Mouse (Mus musculus) liver, embryonic 11.5 days (tissue): ENCODE measurements around the gene Pcca. TPM values are rescaled to one million over a fixed set of nuclear protein-coding genes. Genes with fewer than 3 reads are reported as not detected.

Source experiments
- ATAC-seq: fragments of 200-750 bp; cut with Nextera tagmentation; replicated peaks from 2 replicates; pipeline ENCODE4 v1.8.0; 2017; ENCODE audit warnings: moderate number of reproducible peaks, mild to moderate bottlenecking, moderate TSS enrichment, moderate library complexity; ENCODE audit not compliant: low FRiP score
- DNase-seq: peaks from one replicate; pipeline ENCODE4 v3.0.0-alpha.2; 2017; ENCODE audit warnings: low spot score
- H3K27ac ChIP-seq: fragments of 300-500 bp; sonication (generic); 2 replicates; pipeline ENCODE4 v1.5.1; 2014; ENCODE audit warnings: mild to moderate bottlenecking, low read depth, low read length, control low read depth
- H3K27me3 ChIP-seq: fragments of 300-500 bp; sonication (generic); replicated peaks from 2 replicates; pipeline ENCODE4 v1.6.1; 2014; ENCODE audit warnings: low read length, mixed read lengths; ENCODE audit not compliant: control insufficient read depth, insufficient read depth
- H3K36me3 ChIP-seq: fragments of 300-500 bp; sonication (generic); 2 replicates; pipeline ENCODE4 v1.6.1; 2014; ENCODE audit warnings: mild to moderate bottlenecking, low read length, moderate library complexity, mixed read lengths; ENCODE audit not compliant: control insufficient read depth, insufficient read depth
- H3K4me1 ChIP-seq: fragments of 300-500 bp; sonication (generic); replicated peaks from 2 replicates; pipeline ENCODE4 v1.6.1; 2014; ENCODE audit warnings: low read length, mixed read lengths; ENCODE audit not compliant: control insufficient read depth, insufficient read depth
- H3K4me2 ChIP-seq: fragments of 300-500 bp; sonication (generic); 2 replicates; pipeline ENCODE4 v1.6.1; 2014; ENCODE audit warnings: mild to moderate bottlenecking, control low read depth, moderate library complexity
- H3K4me3 ChIP-seq: fragments of 300-500 bp; sonication (generic); 2 replicates; pipeline ENCODE4 v1.5.1; 2014; ENCODE audit warnings: low read depth, low read length, control low read depth
- H3K9ac ChIP-seq: fragments of 300-500 bp; sonication (generic); 2 replicates; pipeline ENCODE4 v1.6.1; 2014; ENCODE audit warnings: low read depth, low read length, control low read depth
- H3K9me3 ChIP-seq: fragments of 300-500 bp; sonication (generic); 2 replicates; pipeline ENCODE4 v1.6.1; 2016; ENCODE audit warnings: low read length, inconsistent platforms, mixed read lengths; ENCODE audit not compliant: control insufficient read depth
- WGBS: fragments of 180-500 bp; shearing (Covaris S2); extraction: QIAGEN DNeasy Blood & Tissue Kit; methylation state at CpG from one replicate; pipeline ENCODE4 v1.1.7; 2014; 5-methylcytosine and 5-hydroxymethylcytosine counted together
- polyA plus RNA-seq: library from polyadenylated mRNA; unstranded; fragments of >200 nt; fragmentation: Nextera tagmentation; extraction: Ambion mirVana; gene quantifications from 2 replicates; pipeline ENCODE4 v1.2.1, GENCODE M21; 2014

Pcca gene
- polyA plus RNA-seq, 1 experiment from 2014 or later: 18.1 TPM

DNA sequence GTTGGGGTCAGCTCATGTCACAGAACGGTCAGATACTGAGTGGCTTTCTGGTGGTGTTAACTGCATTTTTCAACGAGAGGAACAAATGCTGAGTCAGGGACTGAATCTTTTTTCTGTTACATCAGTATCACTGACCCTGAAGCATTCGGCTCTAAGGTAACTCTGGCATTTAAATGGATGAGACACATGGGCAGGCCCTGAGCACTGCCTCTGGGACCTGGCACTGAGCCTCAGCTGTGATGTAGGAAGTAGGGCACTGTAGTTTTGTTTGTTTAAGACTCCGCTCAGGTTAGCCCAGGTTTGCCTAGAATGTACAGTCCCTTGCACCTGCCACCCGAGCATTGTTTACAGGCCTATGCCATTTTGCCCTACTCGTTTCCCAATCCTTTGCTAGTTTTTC, 335.7 kb downstream of the Pcca start:
- ATAC-seq (no peak), DNase-seq (no peak)
- Histone ChIP-seq H3K9me3 (no peaks in the 10 kb centered on the region), H3K9ac (no peak overlapping the region), H3K27me3 (no peaks in the 10 kb centered on the region), H3K4me3 (no peak overlapping the region), H3K4me1 (no peaks in the 10 kb centered on the region), H3K4me2 (no peak overlapping the region), H3K27ac (no peak overlapping the region), H3K36me3 (no peaks in the 10 kb centered on the region)
- 76% methylated on average over 6 of the region's 6 CpGs for WGBS

DNA sequence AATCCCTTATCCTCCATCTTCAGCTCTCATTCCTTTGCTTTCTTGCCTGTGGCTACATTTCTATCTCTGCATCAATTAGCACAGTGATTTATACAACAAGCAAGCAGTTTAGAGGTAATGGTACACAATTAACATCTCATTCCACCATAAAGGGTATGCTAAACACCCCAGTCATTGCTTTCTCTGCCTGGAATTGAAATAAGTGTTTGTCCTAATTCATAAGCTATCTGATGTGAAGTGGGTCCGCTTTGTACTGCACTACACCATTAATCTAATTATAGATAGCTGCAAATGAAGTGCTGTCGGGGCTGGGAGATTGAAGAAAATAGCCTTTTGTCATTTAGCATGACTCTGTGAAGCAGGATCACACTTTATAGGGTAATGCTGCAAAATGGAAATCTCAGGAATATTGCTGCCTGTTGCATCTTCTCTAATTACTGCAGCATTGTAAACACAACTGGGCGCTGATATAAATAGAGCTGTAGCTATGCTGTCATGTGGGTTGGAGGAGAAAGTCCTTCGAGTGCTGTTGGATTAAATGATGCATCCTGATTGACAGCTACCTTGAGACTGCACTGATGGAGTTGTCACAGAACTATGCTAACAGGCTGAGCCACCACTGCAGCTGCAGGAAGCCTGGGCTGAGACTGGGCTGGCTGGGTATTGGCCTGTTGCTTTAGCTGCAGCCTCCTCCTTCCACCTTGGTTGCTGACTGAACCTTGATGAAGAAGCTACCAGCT, 337.9 kb downstream of the Pcca start:
- H3K9me3 ChIP-seq: no peaks in the 10 kb centered on the region
- H3K4me1 ChIP-seq: no peaks in the 10 kb centered on the region
- H3K27ac ChIP-seq: no peak overlapping the region
- H3K4me3 ChIP-seq: no peak overlapping the region
- WGBS: 66% methylated on average over 4 of the region's 4 CpGs
- ATAC-seq: no peak
- H3K36me3 ChIP-seq: no peaks in the 10 kb centered on the region
- no peak for DNase-seq
- H3K4me2 ChIP-seq: no peak overlapping the region
- no peaks in the 10 kb centered on the region for H3K27me3 ChIP-seq
- no peak overlapping the region for H3K9ac ChIP-seq

DNA sequence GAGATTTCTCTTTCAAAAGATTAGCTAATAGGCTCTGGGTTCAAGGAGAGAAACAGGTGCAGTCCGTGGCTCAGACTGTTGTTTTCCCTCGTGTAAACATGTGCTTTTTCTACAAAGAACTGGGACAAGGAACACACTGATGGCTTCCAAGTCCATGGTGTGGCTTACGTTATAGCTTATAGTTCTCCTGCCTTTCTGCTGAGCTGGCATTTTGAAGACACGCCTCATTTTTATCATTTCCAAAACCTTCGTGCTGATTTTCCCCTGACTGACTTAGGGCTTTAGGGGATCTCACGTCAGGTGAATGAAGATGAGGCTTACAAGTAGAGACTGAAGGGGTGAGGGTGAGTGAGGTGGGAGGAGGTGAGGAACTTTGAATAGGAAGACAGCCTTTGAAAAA, 338.5 kb downstream of the Pcca start:
- Histone ChIP-seq H3K36me3 (no peaks in the 10 kb centered on the region), H3K9me3 (no peaks in the 10 kb centered on the region), H3K4me3 (no peak overlapping the region), H3K4me2 (no peak overlapping the region), H3K27me3 (no peaks in the 10 kb centered on the region), H3K27ac (no peak overlapping the region), H3K9ac (no peak overlapping the region), H3K4me1 (no peaks in the 10 kb centered on the region)
- no peak for ATAC-seq
- 77% methylated on average over 6 of the region's 6 CpGs for WGBS
- DNase-seq: no peak

- H3K27me3 ChIP-seq: no peaks in the 10 kb centered on the region
- H3K9ac ChIP-seq: no peak overlapping the region
- no peak overlapping the region for H3K27ac ChIP-seq
- DNase-seq (no peak), ATAC-seq (no peak)
- H3K4me1 ChIP-seq: no peaks in the 10 kb centered on the region
- no peak overlapping the region for H3K4me2 ChIP-seq
- H3K4me3 ChIP-seq: no peak overlapping the region
- 86% methylated on average over 8 of the region's 8 CpGs for WGBS
- no peaks in the 10 kb centered on the region for H3K9me3 ChIP-seq
- no peaks in the 10 kb centered on the region for H3K36me3 ChIP-seq
Observed at GRCm38 (mm10) chr14:122875056-122875455, 340.9 kb downstream of the Pcca start.

- 72% methylated on average over 6 of the region's 6 CpGs for WGBS
- H3K9ac ChIP-seq: no peak overlapping the region
Observed at GRCm38 (mm10) chr14:122875636-122876035, 341.5 kb downstream of the Pcca start.

DNA sequence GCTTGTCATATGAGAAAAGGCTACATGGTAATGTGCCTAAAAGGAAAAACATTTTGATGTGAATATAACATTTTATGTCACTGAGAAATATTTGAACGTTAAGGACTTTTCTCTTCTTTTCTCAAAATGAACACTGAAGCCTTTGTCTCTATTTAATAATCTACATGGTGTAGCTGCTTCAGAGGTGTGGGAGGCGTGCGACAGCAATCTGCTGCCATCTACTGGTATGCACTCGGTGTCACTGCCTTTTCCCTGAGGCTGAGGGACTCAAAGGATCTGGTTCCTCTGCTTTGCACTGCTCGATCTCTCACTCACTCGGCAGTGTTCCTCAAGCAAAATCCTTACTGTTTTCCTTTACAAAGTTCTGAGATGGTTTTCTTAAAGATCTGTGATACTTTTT, 342.0 kb downstream of the Pcca start:
- DNase-seq: peak; percentile 42
- H3K4me3 ChIP-seq: no peak overlapping the region
- 6% methylated on average over 6 of the region's 6 CpGs for whole genome bisulfite sequencing
- ATAC-seq: peak; percentile 75
- no peak overlapping the region for H3K9ac ChIP-seq
- H3K36me3 ChIP-seq: no peaks in the 10 kb centered on the region
- H3K4me2 ChIP-seq: no peak overlapping the region
- H3K4me1 ChIP-seq: no peaks in the 10 kb centered on the region
- H3K9me3 ChIP-seq: no peaks in the 10 kb centered on the region
- H3K27me3 ChIP-seq: no peaks in the 10 kb centered on the region
- no peak overlapping the region for H3K27ac ChIP-seq

More at GRCm38 (mm10) chr14:122875636-122876035, 341.5 kb downstream of the Pcca start:
- no peaks in the 10 kb centered on the region for H3K36me3 ChIP-seq
- ATAC-seq: no peak
- no peak for DNase-seq
- no peaks in the 10 kb centered on the region for H3K4me1 ChIP-seq
- H3K9me3 ChIP-seq: no peaks in the 10 kb centered on the region
- no peak overlapping the region for H3K4me2 ChIP-seq
- H3K27me3 ChIP-seq: no peaks in the 10 kb centered on the region
- no peak overlapping the region for H3K4me3 ChIP-seq
- no peak overlapping the region for H3K27ac ChIP-seq

- Histone ChIP-seq H3K27me3 (no peaks in the 10 kb centered on the region), H3K9me3 (no peaks in the 10 kb centered on the region), H3K36me3 (no peaks in the 10 kb centered on the region), H3K4me1 (no peaks in the 10 kb centered on the region), H3K4me2 (no peak overlapping the region), H3K4me3 (no peak overlapping the region), H3K27ac (no peak overlapping the region), H3K9ac (no peak overlapping the region)
- WGBS: 67% methylated on average over 7 of the region's 7 CpGs
- ATAC-seq: no peak
- DNase-seq: no peak
Observed at GRCm38 (mm10) chr14:122876723-122877122, 342.6 kb downstream of the Pcca start.

- H3K9ac ChIP-seq: no peak overlapping the region
Observed at GRCm38 (mm10) chr14:122877787-122878186, 343.7 kb downstream of the Pcca start.

GRCm38 (mm10) chr14:122880291-122880690, 346.2 kb downstream of the Pcca start:
- no peak for DNase-seq
- H3K4me3 ChIP-seq: no peak overlapping the region
- H3K9me3 ChIP-seq: no peaks in the 10 kb centered on the region
- H3K27me3 ChIP-seq: no peaks in the 10 kb centered on the region
- H3K27ac ChIP-seq: no peak overlapping the region
- no peaks in the 10 kb centered on the region for H3K4me1 ChIP-seq
- 80% methylated on average over 7 of the region's 7 CpGs for WGBS
- H3K4me2 ChIP-seq: no peak overlapping the region
- no peak overlapping the region for H3K9ac ChIP-seq
- ATAC-seq: no peak
- no peaks in the 10 kb centered on the region for H3K36me3 ChIP-seq

More at GRCm38 (mm10) chr14:122877787-122878186, 343.7 kb downstream of the Pcca start:
- Histone ChIP-seq H3K9me3 (no peaks in the 10 kb centered on the region), H3K36me3 (no peaks in the 10 kb centered on the region), H3K27ac (no peak overlapping the region), H3K4me3 (no peak overlapping the region), H3K27me3 (no peaks in the 10 kb centered on the region), H3K4me2 (no peak overlapping the region), H3K4me1 (no peaks in the 10 kb centered on the region)
- 73% methylated on average over 3 of the region's 3 CpGs for WGBS
- no peak for DNase-seq
- ATAC-seq: no peak
